Mouse (Mus musculus) embryo, embryonic 10 days (tissue): ENCODE measurements around the gene Speg.
A peak's percentile ranks its signal among the peaks of the same experiment; 100 is the strongest.

ENCODE experiments used
- DNase-seq: peaks from one replicate; pipeline ENCODE4 v3.0.0-alpha.2; 2015; ENCODE audit warnings: low spot score

Speg gene

GRCm38 (mm10) chr1:75458789-75459684 is 83.9 kb downstream of the Speg start:
- no peak for DNase-seq

- DNase-seq: no peak
Observed at GRCm38 (mm10) chr1:75460297-75460696, 85.2 kb downstream of the Speg start.

- peak; percentile 31 for DNase-seq
Observed at GRCm38 (mm10) chr1:75462636-75463035, 87.5 kb downstream of the Speg start.

GRCm38 (mm10) chr1:75463652-75464204 is 88.6 kb downstream of the Speg start:
- DNase-seq: peak; percentile 8

DNA sequence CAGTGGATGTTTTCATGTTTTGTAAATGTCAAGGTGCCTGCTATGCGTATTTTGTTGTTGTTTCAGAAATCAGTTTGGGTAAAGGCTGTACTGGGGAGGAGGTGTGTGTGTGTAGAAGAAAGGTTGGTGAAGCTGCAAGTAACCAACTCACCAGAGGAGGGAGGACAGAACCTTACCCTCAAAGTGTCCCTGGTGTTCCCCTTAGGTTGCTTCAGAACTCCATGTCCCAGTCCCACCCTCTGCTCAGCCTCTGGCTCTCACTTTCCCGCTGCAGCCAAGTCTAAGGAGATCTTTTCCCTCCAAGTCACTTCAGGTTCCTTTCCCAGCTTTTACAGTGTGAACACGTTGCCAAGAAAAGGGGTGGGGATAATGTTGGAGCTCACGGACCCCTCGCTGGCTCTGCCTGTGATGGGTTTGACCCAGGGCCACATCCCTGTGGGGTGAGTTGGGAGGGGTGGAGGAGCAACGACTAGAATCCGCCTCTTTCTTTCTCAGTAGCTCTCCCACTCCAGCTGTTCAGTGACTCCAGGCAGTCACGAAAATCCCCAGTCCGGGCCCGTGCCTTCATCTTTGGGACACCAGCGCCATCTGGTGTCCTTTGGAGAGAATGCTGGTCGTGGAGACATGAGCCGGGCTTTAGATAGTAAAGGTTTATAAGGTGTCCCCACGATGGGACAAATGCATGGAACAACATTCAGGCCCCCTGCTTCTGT is 92.3 kb downstream of the Speg start:
- peak; percentile 86 for DNase-seq

DNA sequence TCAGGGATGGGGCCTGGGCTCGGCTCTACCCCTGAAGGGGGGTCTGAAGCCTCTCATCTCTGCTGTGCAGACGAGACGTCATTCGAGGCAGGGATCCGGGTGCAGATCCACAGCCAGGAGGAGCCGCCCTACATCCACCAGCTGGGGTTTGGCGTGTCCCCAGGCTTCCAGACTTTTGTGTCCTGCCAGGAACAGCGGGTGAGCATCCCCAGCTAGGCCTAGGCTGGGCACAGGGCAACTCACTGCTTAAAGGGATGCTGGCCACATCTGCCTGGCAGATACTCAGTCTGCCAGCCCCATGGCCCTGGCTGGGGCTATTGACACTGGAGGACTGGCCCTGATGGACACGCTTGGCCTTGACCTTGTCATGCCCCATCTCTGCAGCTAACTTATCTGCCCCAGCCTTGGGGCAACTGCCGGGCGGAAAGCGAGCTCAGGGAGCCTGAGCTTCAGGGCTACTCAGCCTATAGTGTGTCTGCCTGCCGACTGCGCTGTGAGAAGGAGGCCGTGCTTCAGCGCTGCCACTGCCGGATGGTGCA is 94.3 kb downstream of the Speg start:
- DNase-seq: no peak

DNA sequence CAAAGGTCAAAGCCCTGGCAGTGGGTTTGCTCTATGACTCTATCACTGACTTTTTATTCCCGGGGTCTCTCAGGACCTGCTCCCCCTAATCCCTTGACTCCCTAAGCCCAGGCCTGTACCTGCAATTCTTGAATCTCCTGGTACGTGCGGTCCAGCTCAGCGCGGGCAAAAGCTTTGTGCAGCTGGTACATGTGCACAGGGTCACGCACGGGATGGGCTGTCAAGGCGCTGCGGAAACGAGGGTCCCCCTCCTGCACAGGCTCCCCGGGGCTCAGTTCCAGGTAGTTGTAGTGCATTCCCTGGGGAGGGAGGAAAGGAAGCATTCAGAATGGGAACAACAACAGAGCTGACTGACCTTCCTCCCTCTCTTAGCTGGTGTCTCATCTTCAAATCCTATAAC is 101.3 kb downstream of the Speg start:
- no peak for DNase-seq

- peak; percentile 92 for DNase-seq
Observed at GRCm38 (mm10) chr1:75477264-75477965, 102.3 kb downstream of the Speg start.

DNA sequence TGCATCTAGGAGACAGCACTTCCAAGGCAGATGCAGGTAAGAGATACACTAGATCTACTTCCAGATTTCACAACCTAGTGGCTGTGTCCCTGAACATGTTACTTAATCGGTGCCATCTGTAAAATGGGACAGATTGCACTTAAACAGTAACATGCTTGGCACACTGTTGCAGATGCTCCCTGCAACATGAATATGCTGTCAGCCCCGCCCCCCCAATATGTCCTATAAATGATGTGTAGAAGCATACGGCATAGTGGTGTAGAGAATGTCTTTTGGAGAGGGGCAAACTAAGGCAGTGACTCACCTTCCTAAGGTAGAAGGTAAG is 102.8 kb downstream of the Speg start:
- no peak for DNase-seq

GRCm38 (mm10) chr1:75478497-75478896 is 103.4 kb downstream of the Speg start:
- peak; percentile 44 for DNase-seq

DNA sequence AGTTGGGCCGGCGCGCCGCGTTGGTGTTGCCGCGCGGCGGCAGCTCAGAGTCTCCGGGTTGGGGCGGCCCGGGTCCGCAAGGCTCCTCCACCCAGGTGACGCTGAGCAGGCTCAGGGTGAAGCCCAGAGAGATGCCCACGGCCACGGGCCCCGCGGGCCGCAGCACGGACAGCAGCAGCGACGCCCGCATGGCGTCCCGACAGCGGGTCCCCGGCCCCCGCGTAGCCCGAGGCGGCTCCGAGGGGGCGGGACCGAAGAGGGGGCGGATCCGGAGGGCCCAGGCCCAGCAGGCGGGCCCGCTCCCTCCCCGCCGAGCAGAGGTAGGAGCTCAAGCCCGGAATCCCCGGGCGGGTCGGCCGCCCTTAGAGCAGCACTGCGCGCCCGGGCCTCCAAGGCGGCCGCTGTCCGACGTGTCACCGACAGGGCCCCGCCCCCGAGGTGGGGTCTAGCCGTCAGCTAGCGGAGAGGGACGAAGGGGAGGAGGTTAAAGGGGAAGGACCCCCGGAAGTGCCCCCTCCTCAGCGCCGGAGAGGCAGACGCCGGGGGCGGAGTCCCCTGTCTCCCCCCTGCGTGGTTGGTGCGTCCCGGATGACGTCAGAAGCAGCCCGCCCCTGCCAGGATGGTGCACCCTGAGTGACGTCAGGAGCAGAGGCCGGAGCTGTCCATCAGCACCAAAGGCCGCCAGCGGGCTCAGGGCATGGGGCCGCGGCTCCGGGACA is 104.0 kb downstream of the Speg start, which contains the start of the genes Chpf and Tmem198:
Gene Chpf, minus strand, starts transcription at position 392 of the 719 bp plus-strand sequence.
Gene Tmem198, plus strand, starts transcription at position 617 of the 719 bp plus-strand sequence.
- DNase-seq: peak; percentile 99

DNA sequence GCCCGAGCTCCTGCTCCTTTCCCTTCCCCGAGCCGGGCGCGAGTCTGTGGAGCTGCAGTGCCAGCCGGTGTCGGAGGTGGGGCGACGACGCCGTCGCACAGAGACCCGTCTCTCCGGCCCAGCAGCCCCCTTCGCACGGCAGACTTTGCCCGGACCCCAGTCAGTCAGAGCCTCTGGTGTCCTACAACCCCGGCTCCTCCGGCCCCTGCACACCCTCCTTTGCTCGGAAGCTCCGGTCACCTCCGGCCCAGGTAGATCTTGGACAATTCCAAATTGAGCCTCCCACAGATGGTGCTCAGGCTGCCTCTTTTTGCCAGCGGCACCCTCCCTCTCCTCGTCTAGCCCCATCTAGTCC is 104.5 kb downstream of the Speg start:
- no peak for DNase-seq

- DNase-seq: no peak
Observed at GRCm38 (mm10) chr1:75480036-75480435, 104.9 kb downstream of the Speg start.

- DNase-seq: no peak
Observed at GRCm38 (mm10) chr1:75480735-75481134, 105.6 kb downstream of the Speg start.
